Comparison of ENCODE assay signal across 8 mouse cellular contexts in genomic region chr7:46638889-46639691, GRCm38 (mm10). TPM values are rescaled to one million over a fixed set of nuclear protein-coding genes. Genes with fewer than 3 reads are reported as not detected.
DNase-seq lines count a peak whose midpoint lies in the region; ATAC-seq and TF ChIP-seq lines count a peak whose summit lies in the region.

No protein-coding gene starts in this region.

- peak overlapping the region; percentile 85 for H3K9ac ChIP-seq in lung, embryonic 16.5 days (ENCODE audit: low read length)
- peak overlapping the region; percentile 73 for H3K9ac ChIP-seq in embryonic facial prominence, embryonic 14.5 days (ENCODE audit: low read depth, low read length)
- peak overlapping the region; percentile 69 for H3K9ac ChIP-seq in kidney, postnatal 0 days (ENCODE audit: low read depth, low read length)
- peak overlapping the region; percentile 83 for H3K9ac ChIP-seq in neural tube, embryonic 13.5 days

- DNase-seq in cerebellum, adult 11 months: no peak
- no peak for DNase-seq in lung, postnatal 36 days
- DNase-seq in embryonic facial prominence, embryonic 14.5 days (ENCODE audit: low spot score): no peak
- DNase-seq in kidney, postnatal 0 days (ENCODE audit: low spot score): peak; percentile 12
- no peak for DNase-seq in embryo, embryonic 11 days

- H3K4me2 ChIP-seq in lung, embryonic 16.5 days (ENCODE audit: low read depth, low read length): peak overlapping the region; percentile 95
- H3K4me2 ChIP-seq in embryonic facial prominence, embryonic 14.5 days (ENCODE audit: low read depth, low read length): peak overlapping the region; percentile 92
- peak overlapping the region; percentile 97 for H3K4me2 ChIP-seq in kidney, postnatal 0 days (ENCODE audit: low read length)
- peak overlapping the region; percentile 84 for H3K4me2 ChIP-seq in neural tube, embryonic 13.5 days

- H3K27me3 ChIP-seq in lung, embryonic 16.5 days (ENCODE audit: control insufficient read depth, insufficient read depth, low read depth, low read length): peaks cover 4% of the 10 kb centered on the region; the same call in 1 of the 2 replicates
- H3K27me3 ChIP-seq in embryonic facial prominence, embryonic 14.5 days (replicated peaks; ENCODE audit: control insufficient read depth, insufficient read depth, low read length): no peaks in the 10 kb centered on the region
- H3K27me3 ChIP-seq in kidney, postnatal 0 days (ENCODE audit: insufficient read depth, low read length): no peaks in the 10 kb centered on the region
- peaks cover 9% of the 10 kb centered on the region; the same call in 1 of the 2 replicates for H3K27me3 ChIP-seq in neural tube, embryonic 13.5 days

- ATAC-seq in cerebellum, adult (ENCODE audit: insufficient number of reproducible peaks, low FRiP score, low TSS enrichment): peak; percentile 13; the same call in 1 of the 2 replicates
- 0 out of 2 replicates have a peak, but pooled peaks have one; percentile 3 for ATAC-seq in lung, embryonic 16.5 days (ENCODE audit: low read depth)
- peak; percentile 10; the same call in 1 of the 2 replicates for ATAC-seq in embryonic facial prominence, embryonic 14.5 days (ENCODE audit: low read depth)
- peak; percentile 12; the same call in 1 of the 2 replicates for ATAC-seq in kidney, postnatal 0 days (replicated peaks; ENCODE audit: low FRiP score, low read depth)
- ATAC-seq in neural tube, embryonic 13.5 days (ENCODE audit: low read depth): peak; percentile 47

- H3K4me3 ChIP-seq in lung, embryonic 16.5 days (ENCODE audit: low read length): peak overlapping the region; percentile 84
- H3K4me3 ChIP-seq in embryonic facial prominence, embryonic 14.5 days (ENCODE audit: low read depth, low read length): peak overlapping the region; percentile 71
- peak overlapping the region; percentile 76 for H3K4me3 ChIP-seq in kidney, postnatal 0 days (replicated peaks; ENCODE audit: low read depth, low read length)
- H3K4me3 ChIP-seq in neural tube, embryonic 13.5 days: peak overlapping the region; percentile 72

- TF ChIP-seq CTCF in kidney, postnatal 0 days (IDR thresholded peaks at IDR 0.05; ENCODE audit: low read depth): no peak

- peaks cover 13% of the 10 kb centered on the region for H3K4me1 ChIP-seq in lung, embryonic 16.5 days (replicated peaks; ENCODE audit: control insufficient read depth, insufficient read depth, low read length)
- peaks cover 11% of the 10 kb centered on the region for H3K4me1 ChIP-seq in embryonic facial prominence, embryonic 14.5 days (ENCODE audit: control insufficient read depth, insufficient read depth, low read length)
- H3K4me1 ChIP-seq in kidney, postnatal 0 days (replicated peaks; ENCODE audit: insufficient read depth, low read length): peaks cover 3% of the 10 kb centered on the region; the same call in 1 of the 2 replicates
- peaks cover 29% of the 10 kb centered on the region for H3K4me1 ChIP-seq in neural tube, embryonic 13.5 days (replicated peaks)

- peak overlapping the region; percentile 50 for H3K27ac ChIP-seq in lung, embryonic 16.5 days (ENCODE audit: low read length)
- no peak overlapping the region for H3K27ac ChIP-seq in embryonic facial prominence, embryonic 14.5 days (replicated peaks; ENCODE audit: low read depth, low read length)
- H3K27ac ChIP-seq in kidney, postnatal 0 days: peak overlapping the region; percentile 67
- peak overlapping the region; percentile 90 for H3K27ac ChIP-seq in neural tube, embryonic 13.5 days (replicated peaks)

- no peaks in the 10 kb centered on the region for H3K9me3 ChIP-seq in lung, embryonic 16.5 days (ENCODE audit: control insufficient read depth, low read length)
- no peaks in the 10 kb centered on the region for H3K9me3 ChIP-seq in embryonic facial prominence, embryonic 14.5 days (ENCODE audit: control insufficient read depth, low read length)
- no peaks in the 10 kb centered on the region for H3K9me3 ChIP-seq in kidney, postnatal 0 days (replicated peaks; ENCODE audit: low read length)
- H3K9me3 ChIP-seq in neural tube, embryonic 13.5 days: no peaks in the 10 kb centered on the region

- WGBS in lung, embryonic 16.5 days: 5% methylated on average over 32 of the region's 32 CpGs
- 11% methylated on average over 27 of the region's 32 CpGs for WGBS in embryonic facial prominence, embryonic 14.5 days
- WGBS in kidney, postnatal 0 days: 9% methylated on average over 32 of the region's 32 CpGs
- 9% methylated on average over 32 of the region's 32 CpGs for WGBS in neural tube, embryonic 13.5 days

- H3K36me3 ChIP-seq in lung, embryonic 16.5 days (ENCODE audit: control insufficient read depth, insufficient read depth, low read length): no peaks in the 10 kb centered on the region
- no peaks in the 10 kb centered on the region for H3K36me3 ChIP-seq in embryonic facial prominence, embryonic 14.5 days (ENCODE audit: control insufficient read depth, insufficient read depth, low read length)
- no peaks in the 10 kb centered on the region for H3K36me3 ChIP-seq in kidney, postnatal 0 days (ENCODE audit: insufficient read depth, low read length)
- 0 out of 2 replicates have a peak, but pooled peaks cover 4% of the 10 kb centered on the region for H3K36me3 ChIP-seq in neural tube, embryonic 13.5 days

RNA-seq across cellular contexts. Expression of gene Sergef, which starts 0.5 kb away (rescaled TPM):
- polyA plus RNA-seq in lung, embryonic 16.5 days (2015; fragmentation: Nextera tagmentation; extraction: Ambion mirVana): 13.3 and 14.4 TPM in 2 replicates
- 12.3 and 14.3 TPM in 2 replicates for polyA plus RNA-seq in embryonic facial prominence, embryonic 14.5 days (2014; fragmentation: Nextera tagmentation; extraction: Ambion mirVana)
- 15.5 and 17.2 TPM in 2 replicates for polyA plus RNA-seq in kidney, postnatal 0 days (2015; fragmentation: Nextera tagmentation; extraction: Ambion mirVana)
- 30.7 and 34.0 TPM in 2 replicates for polyA plus RNA-seq in neural tube, embryonic 13.5 days (2015; fragmentation: Nextera tagmentation; extraction: Ambion mirVana)

RNA-seq across cellular contexts. Expression of gene Tph1, which starts 33.2 kb away (rescaled TPM):
- polyA plus RNA-seq in lung, embryonic 16.5 days (2015; fragmentation: Nextera tagmentation; extraction: Ambion mirVana): 0.18 and 0.57 TPM in 2 replicates
- 0.83 and 1.9 TPM in 2 replicates for polyA plus RNA-seq in embryonic facial prominence, embryonic 14.5 days (2014; fragmentation: Nextera tagmentation; extraction: Ambion mirVana)
- 1.3 and 2.2 TPM in 2 replicates for polyA plus RNA-seq in kidney, postnatal 0 days (2015; fragmentation: Nextera tagmentation; extraction: Ambion mirVana)
- polyA plus RNA-seq in neural tube, embryonic 13.5 days (2015; fragmentation: Nextera tagmentation; extraction: Ambion mirVana): 0.60 and 0.83 TPM in 2 replicates
